Mouse (Mus musculus): Measurements from ENCODE around the gene Ddx39b. TPM values are rescaled to one million over a fixed set of nuclear protein-coding genes. Genes with fewer than 3 reads are reported as not detected.

The Ddx39b gene
- polyA plus RNA-seq, 1 experiment: 158 TPM

DNA sequence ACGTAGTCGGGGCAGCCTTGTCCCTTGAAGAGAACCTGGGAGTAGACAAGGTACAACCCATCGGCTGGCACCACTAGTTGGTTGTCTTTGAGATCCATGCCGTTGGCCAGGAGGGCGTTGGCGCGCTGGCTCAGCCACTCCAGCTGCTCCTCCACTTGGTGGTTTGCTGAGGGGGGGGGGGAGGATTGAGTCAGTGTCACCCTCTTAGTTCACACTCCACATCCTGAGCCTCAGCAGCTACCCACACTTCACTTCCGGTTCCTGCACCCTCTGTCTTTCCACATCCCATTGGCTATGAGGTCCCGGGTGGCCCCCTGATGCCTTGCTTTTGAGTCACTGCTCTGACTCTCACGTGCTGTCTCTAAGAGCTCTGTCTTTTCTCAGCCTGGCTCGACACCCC lies 41.1 kb upstream of the Ddx39b start:
- Histone ChIP-seq H3K4me3 (replicated peaks) (peak overlapping the region; percentile 95), H3K9me3 (no peaks in the 10 kb centered on the region), H3K36me3 (replicated peaks; ENCODE audit: low read length) (peaks cover 16% of the 10 kb centered on the region), H3K27me3 (replicated peaks) (peaks cover 15% of the 10 kb centered on the region), H3K4me1 (peaks cover 89% of the 10 kb centered on the region)
- TF ChIP-seq GATA1 (IDR thresholded peaks at IDR 0.05; ENCODE audit: borderline replicate concordance, low read length) (no peak), FLI1 (IDR thresholded peaks at IDR 0.05; ENCODE audit: low read length) (no peak; the same call in 1 of the 2 replicates)

DNA sequence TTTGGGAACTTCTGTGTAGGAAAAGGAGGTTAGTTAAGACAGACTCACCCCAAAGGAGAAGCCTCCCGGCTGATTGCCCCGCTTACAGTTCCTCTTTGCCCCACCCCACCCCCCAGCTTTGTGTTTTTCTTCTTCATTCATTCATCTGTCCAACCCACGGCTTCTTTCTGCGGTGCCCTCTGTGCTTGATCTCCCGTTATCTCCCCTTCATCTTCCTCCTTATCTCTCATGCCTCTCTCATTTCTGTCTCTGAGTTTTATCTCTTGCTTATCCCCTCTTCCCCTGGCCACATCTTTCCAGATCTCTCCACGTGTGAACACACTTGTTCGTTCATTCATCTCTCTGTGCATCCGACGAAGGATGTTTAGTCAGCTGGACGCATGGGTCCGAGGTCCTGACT lies 40.4 kb upstream of the Ddx39b start:
- Histone ChIP-seq H3K9me3 (no peaks in the 10 kb centered on the region), H3K36me3 (replicated peaks; ENCODE audit: low read length) (peaks cover 16% of the 10 kb centered on the region), H3K4me3 (replicated peaks) (peak overlapping the region; percentile 95), H3K4me1 (peaks cover 82% of the 10 kb centered on the region), H3K27me3 (replicated peaks) (peaks cover 15% of the 10 kb centered on the region)
- TF ChIP-seq FLI1 (IDR thresholded peaks at IDR 0.05; ENCODE audit: low read length): no peak
- TF ChIP-seq GATA1 (IDR thresholded peaks at IDR 0.05; ENCODE audit: borderline replicate concordance, low read length): no peak

- peaks cover 15% of the 10 kb centered on the region for H3K27me3 ChIP-seq (replicated peaks)
- H3K36me3 ChIP-seq (replicated peaks; ENCODE audit: low read length): peaks cover 16% of the 10 kb centered on the region
- H3K9me3 ChIP-seq: no peaks in the 10 kb centered on the region
- H3K4me3 ChIP-seq (replicated peaks): peak within 1 kb of the TSS; percentile 95
- no peak for TF ChIP-seq GATA1 (IDR thresholded peaks at IDR 0.05; ENCODE audit: borderline replicate concordance, low read length)
- TF ChIP-seq FLI1 (IDR thresholded peaks at IDR 0.05; ENCODE audit: low read length): no peak
- peaks cover 76% of the 10 kb centered on the region for H3K4me1 ChIP-seq
Observed at GRCm38 (mm10) chr17:35201787-35202186, 39.8 kb upstream of the Ddx39b start, which contains the start of gene Tnf. Gene Tnf, minus strand, starts transcription at chr17:35202007.

DNA sequence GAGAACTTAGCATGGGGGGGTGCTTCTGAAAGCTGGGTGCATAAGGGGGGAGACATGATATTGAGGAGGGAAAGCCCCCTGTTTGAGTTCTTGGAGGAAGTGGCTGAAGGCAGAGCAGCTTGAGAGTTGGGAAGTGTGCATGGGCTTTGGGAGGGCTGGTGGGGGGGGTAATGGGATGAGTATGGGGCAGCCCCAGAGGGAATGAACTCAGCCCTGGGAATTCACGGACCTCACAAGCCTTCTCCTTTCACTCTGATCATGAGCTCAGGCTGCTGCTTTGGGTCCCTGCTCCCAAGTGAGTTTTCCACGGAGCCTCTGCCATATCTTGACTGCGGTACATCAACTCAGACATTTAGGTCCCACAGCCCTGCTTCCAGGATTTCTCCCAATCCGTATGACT lies 39.1 kb upstream of the Ddx39b start:
- Histone ChIP-seq H3K9me3 (no peaks in the 10 kb centered on the region), H3K36me3 (replicated peaks; ENCODE audit: low read length) (peaks cover 16% of the 10 kb centered on the region), H3K4me1 (peaks cover 71% of the 10 kb centered on the region), H3K27me3 (replicated peaks) (peaks cover 15% of the 10 kb centered on the region), H3K4me3 (replicated peaks) (peak overlapping the region; percentile 95)
- TF ChIP-seq FLI1 (IDR thresholded peaks at IDR 0.05; ENCODE audit: low read length): no peak
- no peak for TF ChIP-seq GATA1 (IDR thresholded peaks at IDR 0.05; ENCODE audit: borderline replicate concordance, low read length)

GRCm38 (mm10) chr17:35204494-35205379 lies 36.8 kb upstream of the Ddx39b start, which contains the start of gene Lta:
Gene Lta, minus strand, starts transcription at chr17:35205351.
- peaks cover 74% of the 10 kb centered on the region for H3K4me1 ChIP-seq
- H3K27me3 ChIP-seq (replicated peaks): peaks cover 15% of the 10 kb centered on the region
- H3K4me3 ChIP-seq (replicated peaks): no peak within 1 kb of the TSS
- TF ChIP-seq FLI1 (IDR thresholded peaks at IDR 0.05; ENCODE audit: low read length) (no peak), GATA1 (IDR thresholded peaks at IDR 0.05; ENCODE audit: borderline replicate concordance, low read length) (no peak)
- H3K36me3 ChIP-seq (replicated peaks; ENCODE audit: low read length): peaks cover 6% of the 10 kb centered on the region
- no peaks in the 10 kb centered on the region for H3K9me3 ChIP-seq

- Histone ChIP-seq H3K4me3 (replicated peaks) (no peak overlapping the region), H3K27me3 (replicated peaks) (peaks cover 15% of the 10 kb centered on the region), H3K4me1 (peaks cover 74% of the 10 kb centered on the region), H3K36me3 (replicated peaks; ENCODE audit: low read length) (no peaks in the 10 kb centered on the region), H3K9me3 (no peaks in the 10 kb centered on the region)
- no peak for TF ChIP-seq FLI1 (IDR thresholded peaks at IDR 0.05; ENCODE audit: low read length)
Observed at GRCm38 (mm10) chr17:35205380-35205769, 36.2 kb upstream of the Ddx39b start.

- H3K9me3 ChIP-seq: no peaks in the 10 kb centered on the region
- H3K36me3 ChIP-seq (replicated peaks; ENCODE audit: low read length): no peaks in the 10 kb centered on the region
- peak overlapping the region; percentile 73 for H3K4me3 ChIP-seq (replicated peaks)
- H3K4me1 ChIP-seq: peaks cover 57% of the 10 kb centered on the region
- peaks cover under 1% of the 10 kb centered on the region for H3K27me3 ChIP-seq (replicated peaks)
- TF ChIP-seq FLI1 (IDR thresholded peaks at IDR 0.05; ENCODE audit: low read length) (no peak), GATA1 (IDR thresholded peaks at IDR 0.05; ENCODE audit: borderline replicate concordance, low read length) (no peak)
Observed at GRCm38 (mm10) chr17:35209785-35210535, 31.6 kb upstream of the Ddx39b start.

DNA sequence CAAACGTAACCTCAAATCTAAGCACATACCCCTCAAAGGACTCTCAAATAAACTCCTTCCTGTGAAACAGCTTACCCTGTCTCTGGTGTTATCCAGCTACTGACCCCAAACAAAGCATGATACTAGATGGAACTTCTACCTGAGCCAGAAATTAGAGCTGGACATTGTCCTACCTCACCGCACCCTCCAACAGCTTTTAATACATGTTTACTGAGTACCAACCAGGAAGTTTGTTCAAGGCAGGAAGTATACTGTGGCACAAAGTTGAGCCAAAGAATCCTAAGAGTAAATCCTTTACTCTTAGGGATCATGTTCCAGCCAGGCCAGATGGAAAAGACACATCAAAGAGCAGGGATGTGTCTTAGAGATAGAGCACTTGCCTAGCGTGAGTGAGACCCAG lies 31.0 kb upstream of the Ddx39b start:
- Histone ChIP-seq H3K4me3 (replicated peaks) (no peak overlapping the region), H3K4me1 (peaks cover 58% of the 10 kb centered on the region), H3K27me3 (replicated peaks) (no peaks in the 10 kb centered on the region), H3K9me3 (no peaks in the 10 kb centered on the region), H3K36me3 (replicated peaks; ENCODE audit: low read length) (no peaks in the 10 kb centered on the region)
- no peak for TF ChIP-seq GATA1 (IDR thresholded peaks at IDR 0.05; ENCODE audit: borderline replicate concordance, low read length)
- TF ChIP-seq FLI1 (IDR thresholded peaks at IDR 0.05; ENCODE audit: low read length): no peak

DNA sequence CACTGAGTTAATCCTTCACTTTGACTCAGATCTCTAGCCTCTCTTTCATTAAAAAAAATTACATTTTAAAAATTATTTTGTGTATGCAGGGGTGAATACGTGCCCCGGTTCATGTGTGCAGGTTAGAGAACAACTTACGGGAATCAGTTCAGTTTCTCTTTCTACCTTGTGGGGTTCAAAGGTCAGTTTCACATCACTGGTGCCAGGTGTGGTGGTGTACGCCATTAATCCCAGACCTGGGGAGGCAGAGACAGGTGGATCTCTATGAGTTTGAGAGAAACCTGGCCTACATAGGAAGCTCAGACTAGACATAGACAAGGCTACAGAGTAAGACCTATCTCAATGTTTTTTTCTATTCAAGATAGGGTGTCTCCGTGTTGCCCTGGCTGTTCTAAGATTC lies 28.5 kb upstream of the Ddx39b start:
- H3K4me3 ChIP-seq (replicated peaks): no peak overlapping the region
- TF ChIP-seq FLI1 (IDR thresholded peaks at IDR 0.05; ENCODE audit: low read length) (no peak), GATA1 (IDR thresholded peaks at IDR 0.05; ENCODE audit: borderline replicate concordance, low read length) (no peak)
- H3K9me3 ChIP-seq: no peaks in the 10 kb centered on the region
- H3K27me3 ChIP-seq (replicated peaks): no peaks in the 10 kb centered on the region
- H3K36me3 ChIP-seq (replicated peaks; ENCODE audit: low read length): peaks cover 2% of the 10 kb centered on the region
- H3K4me1 ChIP-seq: peaks cover 75% of the 10 kb centered on the region

Data from megakaryocyte, embryonic 14.5 days (primary cell).